23 mouse cellular contexts compared by ENCODE assay signal in the genomic region with DNA sequence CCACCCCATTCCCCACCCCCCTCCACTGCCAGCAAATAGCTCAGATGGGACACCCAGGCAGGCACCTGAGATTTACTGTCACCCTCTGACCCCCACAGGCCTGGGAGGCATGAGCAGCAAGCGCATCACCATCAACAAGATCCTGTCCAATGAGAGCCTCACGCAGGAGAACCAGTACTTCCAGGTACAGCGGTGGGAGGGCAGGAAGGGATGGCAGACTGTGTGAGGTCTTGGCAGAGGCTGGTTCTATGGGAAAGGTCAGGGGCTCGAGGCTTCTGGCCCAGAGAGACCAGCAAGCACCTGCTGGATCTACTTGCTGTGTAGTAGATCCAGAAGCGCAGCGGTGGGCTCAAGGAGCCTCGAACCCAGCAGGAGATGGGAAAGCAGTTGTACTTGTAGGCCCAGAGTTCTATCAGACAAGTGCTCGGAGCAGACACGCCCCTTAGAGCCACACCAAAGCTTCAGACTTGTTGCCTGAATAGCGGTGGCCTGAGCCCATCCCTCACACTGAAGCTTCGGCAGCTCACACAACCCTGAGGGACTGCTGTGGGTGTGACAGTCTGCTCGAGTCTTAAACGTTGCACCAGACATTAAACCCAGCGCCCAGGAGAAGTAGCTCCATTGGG. TPM values are rescaled to one million over a fixed set of nuclear protein-coding genes. Genes with fewer than 3 reads are reported as not detected.
DNase-seq lines count a peak whose midpoint lies in the region; ATAC-seq and TF ChIP-seq lines count a peak whose summit lies in the region.
"Had no signal": no experiment of that assay in that cellular context is flagged by ENCODE, and none has a peak within 500 bp of the region (broad histone marks: within the 10 kb centered on the region; RNA-seq: fewer than 3 reads in every experiment).

No protein-coding gene starts in this region.

- intact Hi-C loops in left cerebral cortex, adult 2 months (cut with DNase I): no loop called here

- no peak for TF ChIP-seq EP300 in MEL (IDR thresholded peaks at IDR 0.05; ENCODE audit: low read depth in 1 of 2, low read length in 2 of 2)

- H3K4me1 ChIP-seq in megakaryocyte, embryonic 14.5 days: peaks cover 63% of the 10 kb centered on the region
- peaks cover 5 to 23% of the 10 kb centered on the region in 2 experiments; a peak in 3 of 4 replicates for H3K4me1 ChIP-seq in MEL (ENCODE audit: control insufficient read depth in 1 of 2, insufficient read depth in 2 of 2, low read length in 2 of 2)
- H3K4me1 ChIP-seq: forebrain, embryonic 12.5 days; neural tube, embryonic 13.5 days; stomach, embryonic 15.5 days had no signal

- H3K4me3 ChIP-seq in megakaryocyte, embryonic 14.5 days (replicated peaks): peak overlapping the region; percentile 75
- 0 out of 4 replicates have a peak overlapping the region, but pooled peaks of 1 of the 2 experiments have one; percentile 5 for H3K4me3 ChIP-seq in MEL (ENCODE audit: control insufficient read depth in 1 of 2, insufficient read depth in 1 of 2, low read depth in 2 of 2, low read length in 2 of 2)
- no peak overlapping the region for H3K4me3 ChIP-seq in left cerebral cortex, adult 2 months
- H3K4me3 ChIP-seq: forebrain, embryonic 12.5 days; heart, adult 2 months; heart, embryonic 15.5 days; neural tube, embryonic 13.5 days; stomach, embryonic 15.5 days had no signal

- TF ChIP-seq RAD21 in MEL (IDR thresholded peaks at IDR 0.05; ENCODE audit: low read depth, low read length): no peak

- peak; percentile 27 for DNase-seq in CD4-positive, CD25-positive, alpha-beta regulatory T cell, adult 2 months (ENCODE audit: low read depth, low spot score)
- DNase-seq in MEL (ENCODE audit: low read depth, low spot score): peak; percentile 65
- DNase-seq in naive thymus-derived CD4-positive, alpha-beta T cell, adult 2 months (ENCODE audit: low read depth): peak; percentile 54
- no peak for DNase-seq in B cell, adult 2 months
- no peak for DNase-seq in left cerebral cortex, adult 2 months (ENCODE audit: extremely low spot score in 1 of 2, low spot score in 2 of 2)
- DNase-seq: adrenal gland, postnatal 36 days; cerebellum, adult 18-20 months; gastrocnemius, postnatal 10 days; heart, adult 2 months; heart, postnatal 4 days; kidney, adult 11 months; kidney, postnatal 4 days; layer of hippocampus, adult 9-11 months; right cerebral cortex, adult 18-20 months had no signal

- no peaks in the 10 kb centered on the region for H3K9me3 ChIP-seq in megakaryocyte, embryonic 14.5 days
- H3K9me3 ChIP-seq in MEL (replicated peaks; ENCODE audit: insufficient read depth, low read length): no peaks in the 10 kb centered on the region
- H3K9me3 ChIP-seq: forebrain, embryonic 12.5 days; G1E; heart, embryonic 15.5 days; neural tube, embryonic 13.5 days; stomach, embryonic 15.5 days had no signal

- H3K27ac ChIP-seq in MEL (ENCODE audit: control insufficient read depth, low read depth, low read length): no peak overlapping the region
- no peak overlapping the region for H3K27ac ChIP-seq in left cerebral cortex, adult 2 months
- H3K27ac ChIP-seq: forebrain, embryonic 12.5 days; heart, adult 2 months; heart, embryonic 15.5 days; neural tube, embryonic 13.5 days; stomach, embryonic 15.5 days had no signal

- TF ChIP-seq POLR2A in MEL (IDR thresholded peaks at IDR 0.05; ENCODE audit: control insufficient read depth in 1 of 2, insufficient read depth in 1 of 2, low read depth in 1 of 2, low read length in 2 of 2, poor library complexity in 1 of 2): no peak

- no peaks in the 10 kb centered on the region for H3K79me2 ChIP-seq in MEL (ENCODE audit: control insufficient read depth, insufficient read depth, low read length, poor library complexity)

- no peak for TF ChIP-seq CTCF in MEL (IDR thresholded peaks at IDR 0.05 in 2 of 3, conservative IDR thresholded peaks at IDR 0.05 in 1 of 3; ENCODE audit: control insufficient read depth in 1 of 3, insufficient read depth in 1 of 3, low read depth in 2 of 3, low read length in 3 of 3, poor library complexity in 1 of 3, severe bottlenecking in 1 of 3)
- TF ChIP-seq CTCF in left cerebral cortex, adult 2 months (IDR thresholded peaks at IDR 0.05): no peak

- ATAC-seq in CD4-positive, CD25-positive, alpha-beta regulatory T cell, adult 4 months: no peak
- no peak for ATAC-seq in megakaryocyte, adult 5-6 weeks (ENCODE audit: poor library complexity, severe bottlenecking)
- ATAC-seq: hindbrain, embryonic 16.5 days had no signal

- peaks cover 41% of the 10 kb centered on the region for H3K36me3 ChIP-seq in megakaryocyte, embryonic 14.5 days (replicated peaks; ENCODE audit: low read length)
- H3K36me3 ChIP-seq in MEL (ENCODE audit: control insufficient read depth in 1 of 2, insufficient read depth in 2 of 2, low read length in 2 of 2): peaks cover 0 to 12% of the 10 kb centered on the region in 2 experiments; a peak in 2 of 4 replicates
- H3K36me3 ChIP-seq: forebrain, embryonic 12.5 days; G1E; heart, embryonic 15.5 days; neural tube, embryonic 13.5 days; stomach, embryonic 15.5 days had no signal

- H3K27me3 ChIP-seq in megakaryocyte, embryonic 14.5 days (replicated peaks): no peaks in the 10 kb centered on the region
- H3K27me3 ChIP-seq in MEL (ENCODE audit: control insufficient read depth in 1 of 2, insufficient read depth in 2 of 2, low read length in 2 of 2): no peaks in the 10 kb centered on the region
- H3K27me3 ChIP-seq: forebrain, embryonic 12.5 days; heart, embryonic 15.5 days; neural tube, embryonic 13.5 days; stomach, embryonic 15.5 days had no signal

- no peak overlapping the region for H3K9ac ChIP-seq in MEL (ENCODE audit: control insufficient read depth, low read depth, low read length, poor library complexity, severe bottlenecking)
- H3K9ac ChIP-seq: forebrain, embryonic 12.5 days; heart, embryonic 15.5 days; neural tube, embryonic 13.5 days; stomach, embryonic 15.5 days had no signal

TF ChIP-seq in MEL, 35 proteins besides CTCF, POLR2A, EP300 and RAD21:
- no peak for TF ChIP-seq ZMIZ1 (IDR thresholded peaks at IDR 0.05; ENCODE audit: low read depth, low read length)
- TF ChIP-seq NRF1 (IDR thresholded peaks at IDR 0.05; ENCODE audit: insufficient read depth, low read depth, low read length, poor library complexity, severe bottlenecking): no peak
- TF ChIP-seq CHD2 (IDR thresholded peaks at IDR 0.05; ENCODE audit: low read length): no peak
- TF ChIP-seq MYB (IDR thresholded peaks at IDR 0.05; ENCODE audit: low read depth, low read length): no peak
- no peak for TF ChIP-seq ELF1 (IDR thresholded peaks at IDR 0.05; ENCODE audit: low read depth, low read length)
- TF ChIP-seq POLR2AphosphoS2 (IDR thresholded peaks at IDR 0.05; ENCODE audit: low read length): no peak
- TF ChIP-seq GATA1 (IDR thresholded peaks at IDR 0.05; ENCODE audit: low read depth, low read length): no peak
- TF ChIP-seq ZC3H11A (IDR thresholded peaks at IDR 0.05; ENCODE audit: low read depth, low read length): no peak
- TF ChIP-seq POLR2AphosphoS5 (IDR thresholded peaks at IDR 0.05; ENCODE audit: borderline replicate concordance, low read depth, low read length): no peak
- no peak for TF ChIP-seq E2F4 (IDR thresholded peaks at IDR 0.05; ENCODE audit: borderline replicate concordance, low read depth, low read length)
- no peak for TF ChIP-seq BHLHE40 (IDR thresholded peaks at IDR 0.05; ENCODE audit: borderline replicate concordance, low read depth, low read length)
- TF ChIP-seq TAL1 (IDR thresholded peaks at IDR 0.05; ENCODE audit: low read length): no peak
- no peak for TF ChIP-seq ZNF384 (IDR thresholded peaks at IDR 0.05; ENCODE audit: low read depth, low read length)
- TF ChIP-seq MEF2A (IDR thresholded peaks at IDR 0.05; ENCODE audit: extremely low read depth, insufficient replicate concordance, low read depth, low read length, poor library complexity, severe bottlenecking): no peak
- no peak for TF ChIP-seq ZKSCAN1 (IDR thresholded peaks at IDR 0.05; ENCODE audit: low read depth, low read length)
- TF ChIP-seq MAX (IDR thresholded peaks at IDR 0.05; ENCODE audit: low read length): no peak
- no peak for TF ChIP-seq USF1 (IDR thresholded peaks at IDR 0.05; ENCODE audit: low read depth, low read length)
- no peak for TF ChIP-seq CHD1 (IDR thresholded peaks at IDR 0.05; ENCODE audit: low read depth, low read length)
- TF ChIP-seq USF2 (IDR thresholded peaks at IDR 0.05; ENCODE audit: borderline replicate concordance in 1 of 2, insufficient read depth in 1 of 2, low read depth in 1 of 2, low read length in 2 of 2): no peak

RNA-seq across cellular contexts. Expression of a gene that starts 14.3 kb away (rescaled TPM):
- polyA plus RNA-seq in CD4-positive, CD25-positive, alpha-beta regulatory T cell, adult 4 months (2017; shearing (Covaris generic)): 100 to 1,000 TPM; 250 to 293 TPM
- 129 and 181 TPM in 2 replicates for polyA plus RNA-seq in megakaryocyte, embryonic 14.5 days (2012; ENCODE audit: insufficient read depth, low replicate concordance)
- total RNA-seq in megakaryocyte, adult 5-6 weeks (2015): 182 and 183 TPM in 2 replicates
- 110 and 120 TPM in 2 replicates for total RNA-seq in megakaryocyte, adult 5-6 weeks (2017)
- total RNA-seq in MEL (2012; rRNA removed): 271 and 292 TPM in 2 replicates
- 100 to 1,000 TPM; 342 to 414 TPM for polyA plus RNA-seq in MEL (2012; ENCODE audit: insufficient read depth in 1 of 2, insufficient read length in 2 of 2, low read depth in 1 of 2, low replicate concordance in 2 of 2, missing spikeins in 1 of 2)
- total RNA-seq in left cerebral cortex, adult 2 months (2021): 100 to 1,000 TPM; 170 to 178 TPM

RNA-seq across cellular contexts. Expression of a gene that starts 40.0 kb away (rescaled TPM):
- polyA plus RNA-seq in CD4-positive, CD25-positive, alpha-beta regulatory T cell, adult 4 months (2017; shearing (Covaris generic)): 1 to 10 TPM; 4.0 to 5.9 TPM
- 373 and 691 TPM in 2 replicates for polyA plus RNA-seq in megakaryocyte, embryonic 14.5 days (2012; ENCODE audit: insufficient read depth, low replicate concordance)
- 25.1 and 29.7 TPM in 2 replicates for total RNA-seq in megakaryocyte, adult 5-6 weeks (2015)
- total RNA-seq in megakaryocyte, adult 5-6 weeks (2017): 37.2 and 43.5 TPM in 2 replicates
- total RNA-seq in MEL (2012; rRNA removed): 27.3 and 29.0 TPM in 2 replicates
- 10 to 100 TPM in 1 of 2 experiments, not detected in 1; 65.4 TPM for polyA plus RNA-seq in MEL (2012; ENCODE audit: insufficient read depth in 1 of 2, insufficient read length in 2 of 2, low read depth in 1 of 2, low replicate concordance in 2 of 2, missing spikeins in 1 of 2)
- total RNA-seq in left cerebral cortex, adult 2 months (2021): 100 to 1,000 TPM; 150 to 155 TPM

RNA-seq across cellular contexts. Expression of a gene that starts 40.5 kb away (rescaled TPM):
- 10 to 100 TPM; 11.4 to 13.8 TPM for polyA plus RNA-seq in CD4-positive, CD25-positive, alpha-beta regulatory T cell, adult 4 months (2017; shearing (Covaris generic))
- 3.3 and 3.8 TPM in 2 replicates for polyA plus RNA-seq in megakaryocyte, embryonic 14.5 days (2012; ENCODE audit: insufficient read depth, low replicate concordance)
- 53.2 and 54.0 TPM in 2 replicates for total RNA-seq in megakaryocyte, adult 5-6 weeks (2015)
- total RNA-seq in megakaryocyte, adult 5-6 weeks (2017): 53.5 and 56.7 TPM in 2 replicates
- total RNA-seq in MEL (2012; rRNA removed): 0.07 and 0.27 TPM in 2 replicates
- polyA plus RNA-seq in MEL (2012; ENCODE audit: insufficient read depth in 1 of 2, insufficient read length in 2 of 2, low read depth in 1 of 2, low replicate concordance in 2 of 2, missing spikeins in 1 of 2): under 1 TPM in 1 of 2 experiments, not detected in 1; 0.07 TPM
- 10 to 100 TPM; 10.2 to 11.6 TPM for total RNA-seq in left cerebral cortex, adult 2 months (2021)

Comparison
In these comparisons a context has a peak if more than half of its experiments do, and no peak if none do; other contexts are left out.
1. DNase-seq: peak in CD4-positive, CD25-positive, alpha-beta regulatory T cell, adult 2 months (single experiment), MEL (single experiment) and naive thymus-derived CD4-positive, alpha-beta T cell, adult 2 months (single experiment); none in B cell, adult 2 months (0 of 2) and left cerebral cortex, adult 2 months (0 of 2).
2. RNA of a gene that starts 40.5 kb away (total RNA-seq): 53.2 to 56.7 TPM in megakaryocyte, adult 5-6 weeks; 10.2 to 11.6 TPM in left cerebral cortex, adult 2 months and 0.07 to 0.27 TPM in MEL; every median in the first group is over 4 times any median in the second.